Mouse (Mus musculus): ENCODE measurements around the gene Hsd17b7.

DNA sequence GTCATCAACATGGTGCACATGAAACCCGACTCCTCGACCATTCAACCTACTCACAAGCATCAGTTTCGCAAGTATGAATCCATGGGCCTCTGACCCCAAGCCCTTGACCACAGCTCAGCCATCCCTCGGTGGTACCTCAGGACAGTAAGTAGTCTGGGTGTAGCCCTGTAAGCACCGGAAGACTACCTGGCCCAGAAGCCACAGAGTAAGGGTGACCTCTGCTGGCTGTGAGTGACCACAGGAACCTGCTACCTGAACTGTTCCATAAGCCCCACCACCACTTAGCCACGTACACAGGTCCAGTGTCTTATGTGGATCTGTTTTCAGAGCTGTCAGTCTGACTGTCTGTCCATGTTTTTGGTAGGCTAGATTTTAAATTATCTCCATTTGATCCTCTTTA is 21.4 kb downstream of the Hsd17b7 start:
- TF ChIP-seq MYOG (IDR thresholded peaks at IDR 0.05; ENCODE audit: control insufficient read depth in 1 of 3, insufficient read depth in 1 of 3, insufficient read length in 2 of 3, low read depth in 2 of 3), result no peak
- TF ChIP-seq POLR2A (IDR thresholded peaks at IDR 0.05; ENCODE audit: insufficient read length, low read depth), result no peak
- no peak for TF ChIP-seq TCF3 (IDR thresholded peaks at IDR 0.05; ENCODE audit: insufficient read length, low read depth)
- no peak for TF ChIP-seq E2F4 (IDR thresholded peaks at IDR 0.05; ENCODE audit: insufficient read depth)
- no peak for TF ChIP-seq MYOD1 (IDR thresholded peaks at IDR 0.05; ENCODE audit: control insufficient read depth in 1 of 3, insufficient read length in 2 of 3, low read depth in 2 of 3)
- TF ChIP-seq POLR2AphosphoS2 (IDR thresholded peaks at IDR 0.05; ENCODE audit: insufficient read length, low read depth), result no peak
- TF ChIP-seq CEBPB (IDR thresholded peaks at IDR 0.05; ENCODE audit: insufficient read depth, poor library complexity, severe bottlenecking), result no peak
- TF ChIP-seq MAX (IDR thresholded peaks at IDR 0.05; ENCODE audit: low read depth), result no peak
- TF ChIP-seq USF1 (IDR thresholded peaks at IDR 0.05; ENCODE audit: low read depth), result no peak
- no peak for TF ChIP-seq TCF12 (IDR thresholded peaks at IDR 0.05; ENCODE audit: insufficient read depth, poor library complexity, severe bottlenecking)
- no peak for TF ChIP-seq REST (IDR thresholded peaks at IDR 0.05; ENCODE audit: insufficient read depth, insufficient read length)
